Mouse (Mus musculus) E14TG2a.4 (cell line): ENCODE measurements at regions not wholly inside any gene's neighbourhood (a gene's known extent, or its start where the extent isn't known, plus 50 kb on each side); places are given as distances from the start of the nearest gene placed in this dataset.

Experiments used
- H3K27me3 ChIP-seq: 2 replicates; pipeline ENCODE4 v1.6.1; 2014; ENCODE audit warnings: low read length, control low read depth; ENCODE audit not compliant: insufficient read depth
- H3K36me3 ChIP-seq: 2 replicates; pipeline ENCODE4 v1.6.1; 2014; ENCODE audit warnings: low read length, control low read depth; ENCODE audit not compliant: insufficient read depth
- H3K4me1 ChIP-seq: replicated peaks from 2 replicates; pipeline ENCODE4 v1.6.1; 2014; ENCODE audit warnings: low read depth, low read length, control low read depth
- H3K4me3 ChIP-seq: replicated peaks from 2 replicates; pipeline ENCODE4 v1.5.1; 2014; ENCODE audit warnings: mild to moderate bottlenecking, low read length
- H3K9me3 ChIP-seq: 2 replicates; pipeline ENCODE4 v1.6.1; 2014; ENCODE audit warnings: low read length, control low read depth
- CTCF ChIP-seq: conservative IDR thresholded peaks from 2 replicates; pipeline ENCODE4 v1.5.1; 2014; ENCODE audit warnings: low read length
- NANOG ChIP-seq: IDR thresholded peaks from 2 replicates; pipeline ENCODE4 v1.6.1; 2014; ENCODE audit warnings: borderline replicate concordance, low read length, mixed read lengths
- POU5F1 ChIP-seq: IDR thresholded peaks from 2 replicates; pipeline ENCODE4 v1.6.1; 2014; ENCODE audit warnings: low read length, borderline replicate concordance

DNA sequence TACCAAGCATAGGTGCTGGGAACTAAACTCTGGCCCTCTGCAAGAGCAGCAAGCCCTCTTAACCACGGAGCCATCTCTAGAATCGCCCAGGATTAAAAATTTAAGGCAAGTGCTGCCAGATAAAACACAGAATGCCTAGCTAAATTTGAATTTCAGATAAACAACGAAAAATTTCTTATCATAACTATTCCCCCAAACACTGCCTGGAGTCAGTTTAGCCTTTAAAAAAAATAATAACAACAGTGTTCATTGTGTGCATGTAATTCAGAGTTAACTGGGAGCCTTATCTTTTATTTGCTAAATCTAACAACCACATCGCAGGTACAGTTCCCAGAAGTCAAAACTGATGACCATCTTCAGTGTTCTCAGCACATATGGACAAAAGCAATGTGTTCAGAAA lies 132.1 kb downstream of the Zfp36l1 start:
- Histone ChIP-seq H3K4me1 (peaks cover 27% of the 10 kb centered on the region), H3K4me3 (no peak overlapping the region), H3K27me3 (no peaks in the 10 kb centered on the region), H3K36me3 (no peaks in the 10 kb centered on the region), H3K9me3 (no peaks in the 10 kb centered on the region)
- TF ChIP-seq NANOG (no peak), CTCF (no peak), POU5F1 (no peak)

DNA sequence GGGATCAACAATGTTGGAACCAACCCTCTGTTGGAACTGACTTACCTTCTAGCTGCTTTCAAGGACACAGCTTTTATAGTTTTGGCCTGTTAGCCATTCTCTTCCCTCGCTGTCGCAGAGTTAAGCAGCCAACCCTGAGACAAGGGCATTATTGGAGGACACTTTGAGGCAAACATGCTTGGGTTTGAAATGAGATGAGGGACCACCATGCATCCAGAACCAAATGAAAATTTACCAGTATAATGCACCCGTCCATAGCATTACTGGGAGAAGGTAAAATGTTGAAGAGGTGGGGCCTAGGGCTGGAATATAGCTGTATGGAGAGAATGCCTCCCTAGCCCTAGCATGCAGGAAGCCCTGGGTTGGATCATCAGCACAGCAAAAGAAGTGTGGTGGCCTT lies 135.7 kb downstream of the Zfp36l1 start:
- Histone ChIP-seq H3K9me3 (peaks cover 8% of the 10 kb centered on the region), H3K4me3 (no peak overlapping the region), H3K27me3 (0 out of 2 replicates have a peak, but pooled peaks cover 6% of the 10 kb centered on the region), H3K4me1 (peaks cover 33% of the 10 kb centered on the region), H3K36me3 (no peaks in the 10 kb centered on the region)
- no peak for TF ChIP-seq NANOG

GRCm38 (mm10) chr12:79975466-79976239 lies 137.2 kb downstream of the Zfp36l1 start:
- H3K9me3 ChIP-seq = peaks cover 8% of the 10 kb centered on the region
- peaks cover 48% of the 10 kb centered on the region for H3K4me1 ChIP-seq
- no peaks in the 10 kb centered on the region for H3K36me3 ChIP-seq
- TF ChIP-seq CTCF = no peak
- TF ChIP-seq POU5F1 = no peak
- TF ChIP-seq NANOG = no peak
- H3K4me3 ChIP-seq = no peak overlapping the region
- H3K27me3 ChIP-seq = peaks cover 12% of the 10 kb centered on the region

DNA sequence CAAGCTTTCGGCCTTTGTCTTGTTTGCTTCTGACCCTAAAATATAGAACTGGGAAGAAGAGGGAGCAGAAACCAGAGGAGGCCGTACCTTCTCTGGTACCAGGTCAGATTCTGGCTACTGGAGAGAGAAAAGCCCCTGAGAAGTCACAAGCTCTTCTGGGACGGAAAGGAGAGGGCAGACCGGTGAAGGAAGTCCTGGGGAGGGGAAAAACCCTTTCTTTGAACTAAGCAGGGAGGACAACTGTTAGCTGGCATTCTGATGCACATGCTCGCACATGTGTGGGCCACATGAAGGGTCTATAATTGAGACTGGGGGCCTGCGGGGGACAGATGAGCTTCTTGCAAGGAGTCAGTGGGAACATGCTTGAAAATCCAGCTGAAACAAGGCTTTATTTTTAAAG lies 137.8 kb downstream of the Zfp36l1 start:
- no peak overlapping the region for H3K4me3 ChIP-seq
- H3K27me3 ChIP-seq = peaks cover 19% of the 10 kb centered on the region
- TF ChIP-seq CTCF (no peak), NANOG (no peak), POU5F1 (no peak)

GRCm38 (mm10) chr12:79974530-79974929 lies 138.3 kb downstream of the Zfp36l1 start:
- H3K9me3 ChIP-seq = peaks cover 8% of the 10 kb centered on the region
- H3K4me3 ChIP-seq = no peak overlapping the region
- TF ChIP-seq CTCF (no peak), NANOG (no peak), POU5F1 (no peak)
- H3K27me3 ChIP-seq = peaks cover 24% of the 10 kb centered on the region
- no peaks in the 10 kb centered on the region for H3K36me3 ChIP-seq
- H3K4me1 ChIP-seq = peaks cover 57% of the 10 kb centered on the region

More for the DNA sequence above, 137.8 kb downstream of the Zfp36l1 start:
- peaks cover 8% of the 10 kb centered on the region for H3K9me3 ChIP-seq
- H3K36me3 ChIP-seq = no peaks in the 10 kb centered on the region
- H3K4me1 ChIP-seq = peaks cover 54% of the 10 kb centered on the region

GRCm38 (mm10) chr12:79973566-79974230 lies 139.1 kb downstream of the Zfp36l1 start:
- Histone ChIP-seq H3K4me3 (no peak overlapping the region), H3K9me3 (peaks cover 8% of the 10 kb centered on the region), H3K27me3 (peaks cover 31% of the 10 kb centered on the region), H3K36me3 (no peaks in the 10 kb centered on the region), H3K4me1 (peaks cover 57% of the 10 kb centered on the region)
- TF ChIP-seq POU5F1 (no peak), NANOG (no peak), CTCF (no peak)

DNA sequence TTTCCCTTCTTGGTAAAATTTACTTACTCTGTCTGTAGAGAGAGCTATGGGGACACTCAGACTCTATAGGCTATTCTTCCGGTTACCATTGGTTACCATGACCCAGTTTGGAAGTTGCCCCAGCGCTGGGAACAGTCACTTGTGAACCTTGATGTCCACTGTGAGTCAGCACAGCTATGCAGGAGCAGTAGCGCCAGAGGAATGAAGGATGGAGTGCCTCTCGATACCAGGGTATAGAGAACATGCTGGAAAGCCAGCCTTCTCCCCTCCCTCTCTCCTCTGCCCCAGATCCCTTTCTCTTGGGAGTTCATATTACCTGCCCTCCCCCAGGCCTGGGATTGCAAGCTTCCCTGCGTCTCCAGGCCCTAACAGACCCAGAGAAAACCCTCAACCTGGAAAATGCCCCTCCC lies 141.8 kb downstream of the Zfp36l1 start:
- H3K27me3 ChIP-seq = peaks cover 47% of the 10 kb centered on the region
- peaks cover 70% of the 10 kb centered on the region for H3K4me1 ChIP-seq
- no peaks in the 10 kb centered on the region for H3K36me3 ChIP-seq
- no peak overlapping the region for H3K4me3 ChIP-seq
- H3K9me3 ChIP-seq = peaks cover 8% of the 10 kb centered on the region
- TF ChIP-seq POU5F1 (no peak), CTCF (no peak), NANOG (no peak)

DNA sequence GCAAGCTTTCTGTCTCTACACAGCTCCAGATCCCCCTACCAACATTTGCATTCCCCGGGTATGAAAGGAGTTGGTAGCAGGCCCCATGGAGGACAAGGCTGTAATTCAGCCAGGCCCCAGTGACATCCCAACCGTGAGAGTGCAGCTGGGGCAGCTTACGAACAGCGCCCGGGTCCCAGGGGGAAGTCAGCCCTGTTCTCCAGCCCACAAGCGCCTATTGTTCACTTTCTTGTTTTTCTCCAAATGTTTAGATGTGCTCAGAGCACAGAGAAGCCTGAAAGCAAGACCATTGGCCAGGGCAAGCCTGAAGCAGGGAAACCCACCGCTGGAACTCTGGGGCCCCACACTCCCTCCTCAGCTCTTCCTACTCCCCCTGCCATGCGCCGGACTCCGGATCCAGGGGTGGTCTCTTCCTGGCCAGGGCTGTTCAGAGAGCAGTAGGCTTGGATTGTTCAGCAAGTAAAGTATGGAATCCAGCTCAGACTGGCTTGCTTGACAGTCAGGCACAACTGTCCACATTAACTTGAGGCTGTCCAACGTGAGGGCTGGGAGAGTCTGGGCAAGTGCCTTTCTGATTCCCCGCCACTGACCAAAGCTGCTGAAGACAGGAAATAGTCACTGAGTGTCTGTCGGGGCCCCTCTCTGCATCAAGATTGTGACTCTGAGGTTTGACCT lies 142.4 kb downstream of the Zfp36l1 start:
- TF ChIP-seq POU5F1 (no peak), NANOG (no peak), CTCF (no peak)

More for the DNA sequence above, 142.4 kb downstream of the Zfp36l1 start:
- Histone ChIP-seq H3K36me3 (no peaks in the 10 kb centered on the region), H3K4me3 (0 out of 2 replicates have a peak overlapping the region, but pooled peaks have one; percentile 10), H3K4me1 (peaks cover 68% of the 10 kb centered on the region), H3K27me3 (peaks cover 52% of the 10 kb centered on the region), H3K9me3 (peaks cover 8% of the 10 kb centered on the region)
